Mouse (Mus musculus) neural tube, embryonic 11.5 days (tissue): ENCODE measurements around the gene Cdh18. TPM values are rescaled to one million over a fixed set of nuclear protein-coding genes. Genes with fewer than 3 reads are reported as not detected.

ENCODE experiments used
- ATAC-seq: fragments of 200-750 bp; cut with Nextera tagmentation; 2 replicates; pipeline ENCODE4 v1.8.0; 2017; ENCODE audit warnings: moderate number of reproducible peaks, mild to moderate bottlenecking, moderate TSS enrichment, moderate library complexity; ENCODE audit not compliant: insufficient read depth, low FRiP score, low TSS enrichment
- DNase-seq: peaks from one replicate; pipeline ENCODE4 v3.0.0-alpha.2; 2015; ENCODE audit warnings: low spot score
- H3K27ac ChIP-seq: fragments of 300-500 bp; sonication (generic); 2 replicates; pipeline ENCODE4 v1.5.1; 2014; ENCODE audit warnings: low read depth, mild to moderate bottlenecking, low read length
- H3K27me3 ChIP-seq: fragments of 300-500 bp; sonication (generic); 2 replicates; pipeline ENCODE4 v1.6.1; 2014; ENCODE audit warnings: mild to moderate bottlenecking, low read length, mixed read lengths; ENCODE audit not compliant: control insufficient read depth, insufficient read depth
- H3K36me3 ChIP-seq: fragments of 300-500 bp; sonication (generic); 2 replicates; pipeline ENCODE4 v1.6.1; 2014; ENCODE audit warnings: mild to moderate bottlenecking, low read length, moderate library complexity, mixed read lengths; ENCODE audit not compliant: control insufficient read depth, insufficient read depth
- H3K4me1 ChIP-seq: fragments of 300-500 bp; sonication (generic); 2 replicates; pipeline ENCODE4 v1.6.1; 2014; ENCODE audit warnings: low read length, mixed read lengths; ENCODE audit not compliant: control insufficient read depth, insufficient read depth
- H3K4me2 ChIP-seq: fragments of 300-500 bp; sonication (generic); 2 replicates; pipeline ENCODE4 v1.6.1; 2014; ENCODE audit warnings: low read depth, mild to moderate bottlenecking, moderate library complexity
- H3K4me3 ChIP-seq: fragments of 300-500 bp; sonication (generic); 2 replicates; pipeline ENCODE4 v1.5.1; 2014; ENCODE audit warnings: low read depth, low read length
- H3K9ac ChIP-seq: fragments of 300-500 bp; sonication (generic); 2 replicates; pipeline ENCODE4 v1.6.1; 2014; ENCODE audit warnings: mild to moderate bottlenecking, low read length
- H3K9me3 ChIP-seq: fragments of 300-500 bp; sonication (generic); 2 replicates; pipeline ENCODE4 v1.6.1; 2016; ENCODE audit warnings: low read length; ENCODE audit not compliant: control insufficient read depth
- WGBS: fragments of 180-500 bp; shearing (Covaris S2); extraction: QIAGEN DNeasy Blood & Tissue Kit; methylation state at CpG from one replicate; pipeline ENCODE4 v1.1.7; 2014; 5-methylcytosine and 5-hydroxymethylcytosine counted together
- polyA plus RNA-seq: library from polyadenylated mRNA; unstranded; fragments of >200 nt; fragmentation: Nextera tagmentation; extraction: Ambion mirVana; gene quantifications from 2 replicates; pipeline ENCODE4 v1.2.1, GENCODE M21; 2014

Gene Cdh18
- polyA plus RNA-seq, 1 experiment from 2014 or later = 0.99 TPM

- ATAC-seq (no peak), DNase-seq (no peak)
- Histone ChIP-seq H3K9me3 (no peaks in the 10 kb centered on the region), H3K4me1 (no peaks in the 10 kb centered on the region), H3K27me3 (no peaks in the 10 kb centered on the region), H3K9ac (no peak overlapping the region), H3K4me3 (no peak overlapping the region), H3K4me2 (no peak overlapping the region), H3K27ac (no peak overlapping the region), H3K36me3 (no peaks in the 10 kb centered on the region)
- 84% methylated on average over 5 of the region's 5 CpGs for WGBS
These were observed 867.7 kb downstream of the Cdh18 start for GRCm38 (mm10) chr15:23416450-23417080.

DNA sequence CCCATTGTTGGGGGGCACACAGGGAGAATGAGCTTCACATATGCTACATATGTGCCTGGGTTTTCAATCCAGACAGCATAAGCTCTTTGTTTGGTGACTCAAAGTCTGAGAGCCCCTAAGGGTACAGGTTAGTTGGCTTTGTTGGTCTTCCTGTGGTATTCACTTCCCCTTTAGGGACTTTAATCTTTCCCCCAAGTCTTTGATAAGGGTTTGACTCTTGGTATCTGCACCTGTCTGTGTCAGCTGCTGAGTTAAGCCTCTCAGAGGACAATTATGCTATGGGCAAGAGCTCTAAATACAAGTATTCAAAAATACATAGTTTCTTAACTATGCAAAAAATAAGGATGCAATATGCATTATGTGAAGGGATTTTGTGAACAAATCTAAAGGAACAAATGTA, 869.3 kb downstream of the Cdh18 start:
- DNase-seq (no peak), ATAC-seq (no peak)
- Histone ChIP-seq H3K36me3 (no peaks in the 10 kb centered on the region), H3K9ac (no peak overlapping the region), H3K4me1 (no peaks in the 10 kb centered on the region), H3K4me2 (no peak overlapping the region), H3K4me3 (no peak overlapping the region), H3K27ac (no peak overlapping the region), H3K27me3 (no peaks in the 10 kb centered on the region), H3K9me3 (no peaks in the 10 kb centered on the region)

DNA sequence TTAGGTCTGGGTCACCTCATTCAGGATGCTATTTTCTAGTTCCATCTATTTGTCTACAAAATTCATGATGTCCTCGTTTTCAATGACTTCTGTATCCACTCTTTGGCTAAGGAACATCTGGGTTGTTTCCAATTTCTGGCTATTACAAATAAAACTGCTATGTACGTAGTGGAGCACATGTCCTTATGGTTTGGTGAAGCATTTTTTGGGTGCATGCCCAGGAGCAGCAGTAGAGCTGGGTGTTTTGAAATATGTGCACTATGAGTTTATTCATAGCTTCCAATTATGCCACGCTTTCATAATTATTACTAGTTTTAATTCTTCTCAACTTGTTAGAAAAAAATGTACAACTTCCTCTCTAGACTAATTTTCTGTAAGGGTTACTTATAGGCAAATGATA, 871.2 kb downstream of the Cdh18 start:
- Histone ChIP-seq H3K9ac (no peak overlapping the region), H3K4me2 (no peak overlapping the region), H3K27me3 (no peaks in the 10 kb centered on the region), H3K27ac (no peak overlapping the region), H3K36me3 (no peaks in the 10 kb centered on the region), H3K4me1 (no peaks in the 10 kb centered on the region), H3K9me3 (no peaks in the 10 kb centered on the region), H3K4me3 (no peak overlapping the region)
- WGBS = 84% methylated on average over 3 of the region's 3 CpGs
- DNase-seq = no peak
- ATAC-seq = no peak

DNA sequence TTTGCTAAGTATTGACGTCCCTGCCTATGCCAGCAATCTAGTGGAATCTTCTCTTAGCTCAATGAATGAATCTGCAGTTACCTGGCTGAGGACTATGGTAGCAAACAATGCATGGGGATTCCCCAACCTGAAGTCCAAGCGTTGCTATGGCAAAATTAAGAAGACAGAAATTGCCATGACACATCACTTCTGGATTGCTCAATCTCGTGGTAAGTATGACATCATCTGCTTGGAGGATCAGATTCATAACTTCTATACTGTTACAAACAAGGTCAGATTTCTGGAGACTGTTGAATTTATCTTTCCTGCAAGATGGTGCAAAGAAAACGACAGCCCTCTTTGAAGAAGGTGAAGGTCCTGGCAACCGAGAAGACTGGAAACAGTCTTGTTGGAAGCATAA, 881.2 kb downstream of the Cdh18 start:
- no peaks in the 10 kb centered on the region for H3K36me3 ChIP-seq
- H3K9ac ChIP-seq = no peak overlapping the region
- H3K9me3 ChIP-seq = no peaks in the 10 kb centered on the region
- WGBS = 84% methylated on average over 5 of the region's 5 CpGs
- ATAC-seq = no peak
- no peak for DNase-seq
- H3K27ac ChIP-seq = no peak overlapping the region
- H3K4me2 ChIP-seq = no peak overlapping the region
- H3K4me1 ChIP-seq = no peaks in the 10 kb centered on the region
- no peaks in the 10 kb centered on the region for H3K27me3 ChIP-seq
- no peak overlapping the region for H3K4me3 ChIP-seq

GRCm38 (mm10) chr15:23448542-23448941, 899.7 kb downstream of the Cdh18 start:
- H3K9ac ChIP-seq = no peak overlapping the region
- ATAC-seq (no peak), DNase-seq (no peak)
- H3K4me1 ChIP-seq = no peaks in the 10 kb centered on the region
- H3K27ac ChIP-seq = no peak overlapping the region
- H3K36me3 ChIP-seq = no peaks in the 10 kb centered on the region
- no peaks in the 10 kb centered on the region for H3K9me3 ChIP-seq
- no peaks in the 10 kb centered on the region for H3K27me3 ChIP-seq
- WGBS = 68% methylated on average over 1 of the region's 1 CpGs
- no peak overlapping the region for H3K4me3 ChIP-seq
- no peak overlapping the region for H3K4me2 ChIP-seq

DNA sequence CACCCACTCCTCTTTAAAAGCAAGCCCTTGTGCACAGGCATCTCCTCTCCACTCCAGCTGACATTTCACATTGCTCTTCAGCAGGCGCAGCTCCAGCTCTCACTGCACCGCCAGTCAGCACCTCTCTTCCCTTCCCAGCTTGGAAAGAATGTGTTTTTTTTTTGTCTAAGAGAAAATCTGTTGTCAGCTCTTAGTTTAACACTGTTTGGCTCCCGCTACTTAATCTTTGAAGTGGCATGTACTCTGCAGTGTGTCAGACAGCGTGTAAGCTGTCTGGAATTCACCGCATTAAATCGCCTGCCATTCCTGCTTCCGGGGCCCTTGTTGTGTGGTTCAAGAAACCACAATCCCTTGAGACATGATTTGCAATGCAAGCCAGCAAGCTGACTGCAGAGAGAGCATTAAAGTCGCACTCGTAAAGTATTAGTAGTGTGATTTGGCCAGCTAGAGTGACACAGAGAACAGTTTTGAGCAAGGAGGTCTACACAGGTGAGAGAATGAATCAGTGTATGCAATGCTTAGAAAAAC, 903.3 kb downstream of the Cdh18 start:
- no peak for ATAC-seq
- Histone ChIP-seq H3K9ac (no peak overlapping the region), H3K36me3 (no peaks in the 10 kb centered on the region), H3K4me2 (no peak overlapping the region), H3K27ac (no peak overlapping the region), H3K27me3 (no peaks in the 10 kb centered on the region), H3K4me1 (no peaks in the 10 kb centered on the region), H3K9me3 (no peaks in the 10 kb centered on the region), H3K4me3 (no peak overlapping the region)
- DNase-seq = peak; percentile 10
- WGBS = 55% methylated on average over 9 of the region's 9 CpGs

- no peaks in the 10 kb centered on the region for H3K27me3 ChIP-seq
- ATAC-seq (no peak), DNase-seq (no peak)
- H3K4me2 ChIP-seq = no peak overlapping the region
- H3K36me3 ChIP-seq = no peaks in the 10 kb centered on the region
- H3K4me3 ChIP-seq = no peak overlapping the region
- H3K4me1 ChIP-seq = no peaks in the 10 kb centered on the region
- H3K27ac ChIP-seq = no peak overlapping the region
- 90% methylated on average over 6 of the region's 6 CpGs for WGBS
- H3K9me3 ChIP-seq = no peaks in the 10 kb centered on the region
- H3K9ac ChIP-seq = no peak overlapping the region
These were observed 904.5 kb downstream of the Cdh18 start for GRCm38 (mm10) chr15:23453331-23453730.

- H3K27ac ChIP-seq = no peak overlapping the region
- no peaks in the 10 kb centered on the region for H3K4me1 ChIP-seq
- H3K9ac ChIP-seq = no peak overlapping the region
- no peak for ATAC-seq
- 70% methylated on average over 7 of the region's 7 CpGs for WGBS
- H3K4me3 ChIP-seq = no peak overlapping the region
- no peaks in the 10 kb centered on the region for H3K9me3 ChIP-seq
- H3K27me3 ChIP-seq = no peaks in the 10 kb centered on the region
- no peak overlapping the region for H3K4me2 ChIP-seq
- DNase-seq = no peak
- no peaks in the 10 kb centered on the region for H3K36me3 ChIP-seq
These were observed 906.5 kb downstream of the Cdh18 start for GRCm38 (mm10) chr15:23455344-23455743.

DNA sequence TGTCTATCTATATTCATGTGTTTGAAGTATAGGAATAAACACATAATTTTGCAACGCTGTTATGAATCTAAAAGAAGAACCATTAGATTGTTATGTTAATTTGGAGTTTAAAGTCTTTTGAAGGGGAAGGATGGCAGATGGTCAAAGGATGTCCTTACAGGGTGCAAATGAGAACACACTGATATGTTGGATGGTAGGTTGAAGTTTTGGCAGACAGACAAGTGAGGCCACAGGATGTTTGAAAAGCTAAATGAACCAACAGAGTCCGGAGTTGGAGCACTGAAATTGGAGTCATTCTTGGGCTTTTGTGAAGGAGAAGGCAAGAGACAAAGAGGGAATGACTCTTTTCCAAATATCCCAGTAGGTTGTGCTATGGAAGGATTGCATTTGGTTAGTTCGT, 908.6 kb downstream of the Cdh18 start:
- H3K27ac ChIP-seq = no peak overlapping the region
- H3K27me3 ChIP-seq = no peaks in the 10 kb centered on the region
- H3K4me1 ChIP-seq = no peaks in the 10 kb centered on the region
- H3K9ac ChIP-seq = no peak overlapping the region
- 76% methylated on average over 3 of the region's 3 CpGs for WGBS
- H3K4me3 ChIP-seq = no peak overlapping the region
- DNase-seq = no peak
- H3K4me2 ChIP-seq = no peak overlapping the region
- H3K9me3 ChIP-seq = no peaks in the 10 kb centered on the region
- no peak for ATAC-seq
- no peaks in the 10 kb centered on the region for H3K36me3 ChIP-seq
